In genomic region chr11:18874278-18875000, GRCm38 (mm10) we compare ENCODE assay signal across 9 mouse cellular contexts.
DNase-seq lines count a peak whose midpoint lies in the region; ATAC-seq and TF ChIP-seq lines count a peak whose summit lies in the region.
"Had no signal": no experiment of that assay in that cellular context is flagged by ENCODE, and none has a peak within 500 bp of the region (broad histone marks: within the 10 kb centered on the region; RNA-seq: fewer than 3 reads in every experiment).

No protein-coding gene starts in this region.

- H3K36me3 ChIP-seq in kidney, postnatal 0 days (ENCODE audit: insufficient read depth, low read length) = no peaks in the 10 kb centered on the region

- no peak for TF ChIP-seq POLR2A in olfactory bulb, adult 2 months (IDR thresholded peaks at IDR 0.05; ENCODE audit: insufficient read depth, low read depth, low read length)

- peak overlapping the region; percentile 42 for H3K4me3 ChIP-seq in kidney, postnatal 0 days (replicated peaks; ENCODE audit: low read depth, low read length)
- H3K4me3 ChIP-seq in olfactory bulb, adult 2 months (ENCODE audit: insufficient read depth, low read depth, low read length) = no peak overlapping the region
- H3K4me3 ChIP-seq: myocyte had no signal

- no peaks in the 10 kb centered on the region for H3K9me3 ChIP-seq in kidney, postnatal 0 days (replicated peaks; ENCODE audit: low read length)

- peak; percentile 68 to 91 for DNase-seq in adrenal gland, adult (ENCODE audit: inconsistent age in 2 of 2, low spot score in 1 of 2)
- DNase-seq in adrenal gland, postnatal 4 days (ENCODE audit: low spot score in 2 of 2) = no peak
- peak; percentile 46 for DNase-seq in lung, postnatal 10 days
- no peak for DNase-seq in lung, postnatal 36 days
- DNase-seq in kidney, postnatal 0 days (ENCODE audit: low spot score) = peak; percentile 64
- no peak for DNase-seq in right cerebral cortex, postnatal 36 days (ENCODE audit: low spot score in 2 of 2)
- no peak for DNase-seq in left cerebral cortex, postnatal 10 days (ENCODE audit: extremely low spot score in 1 of 2, low spot score in 2 of 2)

- peak overlapping the region; percentile 79 for H3K27ac ChIP-seq in kidney, postnatal 0 days
- peak overlapping the region; percentile 81 for H3K27ac ChIP-seq in olfactory bulb, adult 2 months (ENCODE audit: insufficient read depth, low read depth, low read length)

- no peaks in the 10 kb centered on the region; the same call in 1 of the 2 replicates for H3K27me3 ChIP-seq in kidney, postnatal 0 days (ENCODE audit: insufficient read depth, low read length)

- WGBS in kidney, postnatal 0 days = 3% methylated on average over 18 of the region's 18 CpGs
- WGBS in olfactory bulb, adult 2 months = 14% methylated on average over 18 of the region's 18 CpGs

- ATAC-seq in kidney, postnatal 0 days (replicated peaks; ENCODE audit: low FRiP score, low read depth) = no peak

- peak overlapping the region; percentile 46; the same call in 1 of the 2 replicates for H3K9ac ChIP-seq in kidney, postnatal 0 days (ENCODE audit: low read depth, low read length)

- no peak for TF ChIP-seq CTCF in kidney, postnatal 0 days (IDR thresholded peaks at IDR 0.05; ENCODE audit: low read depth)
- no peak for TF ChIP-seq CTCF in olfactory bulb, adult 2 months (IDR thresholded peaks at IDR 0.05; ENCODE audit: insufficient read depth, low read depth, low read length)

- intact Hi-C loops in left cerebral cortex, postnatal 10 days (cut with DNase I) = no loop called here

- peaks cover 4% of the 10 kb centered on the region; the same call in 1 of the 2 replicates for H3K4me1 ChIP-seq in kidney, postnatal 0 days (replicated peaks; ENCODE audit: insufficient read depth, low read length)
- H3K4me1 ChIP-seq in olfactory bulb, adult 2 months (ENCODE audit: control insufficient read depth, insufficient read depth, low read length) = peaks cover 21% of the 10 kb centered on the region

- H3K4me2 ChIP-seq in kidney, postnatal 0 days (ENCODE audit: low read length) = peak overlapping the region; percentile 62

Comparison
In these comparisons a context has a peak if more than half of its experiments do, and no peak if none do; other contexts are left out.
1. DNase-seq: peak in adrenal gland, adult (2 of 2), lung, postnatal 10 days (single experiment) and kidney, postnatal 0 days (single experiment); none in adrenal gland, postnatal 4 days (0 of 2), lung, postnatal 36 days (single experiment), right cerebral cortex, postnatal 36 days (0 of 2) and left cerebral cortex, postnatal 10 days (0 of 2).